Mouse (Mus musculus) heart, embryonic 16.5 days (tissue): ENCODE measurements at regions not wholly inside any gene's neighbourhood (a gene's known extent, or its start where the extent isn't known, plus 50 kb on each side); places are given as distances from the start of the nearest gene placed in this dataset.

Experiments
- ATAC-seq: fragments of 200-750 bp; cut with Nextera tagmentation; replicated peaks from 2 replicates; pipeline ENCODE4 v1.8.0; 2017; ENCODE audit warnings: moderate number of reproducible peaks; ENCODE audit not compliant: insufficient read depth, low FRiP score; ENCODE audit errors: extremely low read depth
- H3K27ac ChIP-seq: fragments of 300-500 bp; sonication (generic); 2 replicates; pipeline ENCODE4 v1.5.1; 2014; ENCODE audit warnings: mild to moderate bottlenecking, low read length, control low read depth, moderate library complexity
- H3K27me3 ChIP-seq: fragments of 300-500 bp; sonication (generic); 2 replicates; pipeline ENCODE4 v1.6.1; 2014; ENCODE audit warnings: low read length, mixed read lengths; ENCODE audit not compliant: control insufficient read depth, insufficient read depth
- H3K36me3 ChIP-seq: fragments of 300-500 bp; sonication (generic); 2 replicates; pipeline ENCODE4 v1.6.1; 2014; ENCODE audit not compliant: control insufficient read depth, insufficient read depth
- H3K4me1 ChIP-seq: fragments of 300-500 bp; sonication (generic); 2 replicates; pipeline ENCODE4 v1.6.1; 2014; ENCODE audit warnings: low read length, mixed read lengths; ENCODE audit not compliant: control insufficient read depth, insufficient read depth
- H3K4me2 ChIP-seq: fragments of 300-500 bp; sonication (generic); 2 replicates; pipeline ENCODE4 v1.6.1; 2014; ENCODE audit warnings: low read depth, mild to moderate bottlenecking, control low read depth, low read length
- H3K4me3 ChIP-seq: fragments of 300-500 bp; sonication (generic); 2 replicates; pipeline ENCODE4 v1.5.1; 2014; ENCODE audit warnings: mild to moderate bottlenecking, control low read depth, low read length
- H3K9ac ChIP-seq: fragments of 300-500 bp; sonication (generic); 2 replicates; pipeline ENCODE4 v1.6.1; 2014; ENCODE audit warnings: low read length, control low read depth
- H3K9me3 ChIP-seq: fragments of 300-500 bp; sonication (generic); replicated peaks from 2 replicates; pipeline ENCODE4 v1.6.1; 2016; ENCODE audit warnings: low read length; ENCODE audit not compliant: control insufficient read depth
- WGBS: fragments of 180-500 bp; shearing (Covaris S2); extraction: QIAGEN DNeasy Blood & Tissue Kit; methylation state at CpG from one replicate; pipeline ENCODE4 v1.1.7; 2014; 5-methylcytosine and 5-hydroxymethylcytosine counted together

DNA sequence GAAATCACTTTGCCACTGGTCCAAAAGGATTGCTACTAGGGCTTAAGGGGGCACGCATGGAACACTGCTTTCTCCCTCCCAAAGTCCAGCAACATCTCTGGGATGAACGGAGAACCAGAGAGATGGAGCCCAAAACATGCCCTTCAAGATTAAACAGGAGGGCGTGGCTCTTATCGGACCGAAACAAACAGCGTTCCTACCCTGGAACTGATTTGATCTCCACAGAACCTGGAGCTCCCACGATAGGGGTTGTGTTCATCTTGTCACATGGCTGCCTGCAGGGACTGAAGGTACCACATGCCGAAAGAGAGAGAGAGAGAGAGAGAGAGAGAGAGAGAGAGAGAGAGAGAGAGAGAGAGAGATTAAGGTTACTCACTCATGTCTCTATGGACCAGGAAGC lies 120.7 kb downstream of the Gm4791 start:
- Histone ChIP-seq H3K4me3 (no peak overlapping the region), H3K4me2 (no peak overlapping the region), H3K4me1 (no peaks in the 10 kb centered on the region), H3K27ac (no peak overlapping the region), H3K9ac (no peak overlapping the region), H3K9me3 (no peaks in the 10 kb centered on the region), H3K36me3 (no peaks in the 10 kb centered on the region), H3K27me3 (no peaks in the 10 kb centered on the region; the same call in 1 of the 2 replicates)
- 77% methylated on average over 8 of the region's 8 CpGs for WGBS
- ATAC-seq: no peak

DNA sequence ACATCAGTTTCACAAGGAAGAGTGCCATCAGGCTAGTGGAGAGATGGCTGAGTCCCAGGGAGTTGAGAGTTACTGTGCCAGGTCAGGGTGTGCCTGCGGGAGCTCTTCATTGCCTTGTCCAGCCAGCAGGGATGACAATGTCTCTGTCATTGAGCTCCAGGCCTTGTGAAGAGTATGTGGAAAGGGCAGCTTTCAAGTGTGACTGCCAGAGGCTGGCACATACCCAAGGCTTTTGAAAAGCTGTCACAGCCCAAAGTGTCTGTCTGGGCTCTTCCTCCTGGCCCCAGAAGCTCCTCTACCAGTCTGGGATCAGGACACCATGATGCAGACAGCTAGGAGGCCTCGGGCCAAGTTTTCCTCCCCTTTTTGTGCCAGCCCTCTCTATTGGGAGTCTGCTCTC lies 124.6 kb downstream of the Gm4791 start:
- no peaks in the 10 kb centered on the region for H3K4me1 ChIP-seq
- H3K36me3 ChIP-seq: no peaks in the 10 kb centered on the region
- H3K4me2 ChIP-seq: no peak overlapping the region
- no peaks in the 10 kb centered on the region for H3K9me3 ChIP-seq
- H3K27ac ChIP-seq: no peak overlapping the region
- H3K9ac ChIP-seq: no peak overlapping the region
- ATAC-seq: no peak
- no peaks in the 10 kb centered on the region; the same call in none of the 2 replicates for H3K27me3 ChIP-seq
- 77% methylated on average over 2 of the region's 2 CpGs for whole genome bisulfite sequencing
- H3K4me3 ChIP-seq: no peak overlapping the region

DNA sequence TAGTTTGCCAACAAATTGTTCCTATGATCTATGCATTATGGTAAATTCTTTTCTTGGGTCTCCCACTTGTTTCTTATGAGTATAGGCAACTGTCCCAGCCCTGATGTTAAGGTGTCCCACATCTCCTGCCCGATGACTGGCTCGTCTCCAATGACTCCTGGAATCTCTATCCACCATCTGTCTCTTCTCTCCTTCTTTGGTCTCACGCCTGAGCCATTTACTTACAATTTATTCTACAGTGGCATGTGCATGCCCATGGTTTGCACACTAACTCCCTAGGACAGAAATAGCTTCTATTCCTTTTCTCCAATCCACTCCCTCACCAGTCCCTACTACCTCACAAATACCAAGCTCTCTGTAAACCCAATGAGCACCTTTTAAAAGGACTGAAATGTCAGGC lies 127.0 kb downstream of the Gm4791 start:
- WGBS: 86% methylated on average over 3 of the region's 3 CpGs
- no peak overlapping the region for H3K27ac ChIP-seq
- no peak for ATAC-seq
- no peaks in the 10 kb centered on the region for H3K36me3 ChIP-seq
- no peaks in the 10 kb centered on the region; the same call in none of the 2 replicates for H3K27me3 ChIP-seq
- H3K4me1 ChIP-seq: no peaks in the 10 kb centered on the region
- H3K4me2 ChIP-seq: no peak overlapping the region
- H3K9ac ChIP-seq: no peak overlapping the region
- H3K9me3 ChIP-seq: no peaks in the 10 kb centered on the region
- H3K4me3 ChIP-seq: no peak overlapping the region

- ATAC-seq: no peak
- no peak overlapping the region for H3K27ac ChIP-seq
- H3K4me1 ChIP-seq: no peaks in the 10 kb centered on the region
- no peaks in the 10 kb centered on the region for H3K36me3 ChIP-seq
- no peak overlapping the region for H3K4me2 ChIP-seq
- H3K27me3 ChIP-seq: no peaks in the 10 kb centered on the region; the same call in none of the 2 replicates
- no peak overlapping the region for H3K4me3 ChIP-seq
- H3K9ac ChIP-seq: no peak overlapping the region
- WGBS: 57% methylated on average over 2 of the region's 2 CpGs
- no peaks in the 10 kb centered on the region for H3K9me3 ChIP-seq
These were observed 127.7 kb downstream of the Gm4791 start for GRCm38 (mm10) chr9:47126236-47126635.

GRCm38 (mm10) chr9:47127756-47128424 lies 129.3 kb downstream of the Gm4791 start:
- H3K27me3 ChIP-seq: no peaks in the 10 kb centered on the region; the same call in none of the 2 replicates
- no peak overlapping the region for H3K9ac ChIP-seq
- H3K36me3 ChIP-seq: no peaks in the 10 kb centered on the region
- no peak overlapping the region for H3K4me3 ChIP-seq
- ATAC-seq: no peak
- H3K4me1 ChIP-seq: no peaks in the 10 kb centered on the region
- no peak overlapping the region for H3K27ac ChIP-seq
- no peaks in the 10 kb centered on the region for H3K9me3 ChIP-seq
- no peak overlapping the region for H3K4me2 ChIP-seq
- 74% methylated on average over 11 of the region's 11 CpGs for WGBS

DNA sequence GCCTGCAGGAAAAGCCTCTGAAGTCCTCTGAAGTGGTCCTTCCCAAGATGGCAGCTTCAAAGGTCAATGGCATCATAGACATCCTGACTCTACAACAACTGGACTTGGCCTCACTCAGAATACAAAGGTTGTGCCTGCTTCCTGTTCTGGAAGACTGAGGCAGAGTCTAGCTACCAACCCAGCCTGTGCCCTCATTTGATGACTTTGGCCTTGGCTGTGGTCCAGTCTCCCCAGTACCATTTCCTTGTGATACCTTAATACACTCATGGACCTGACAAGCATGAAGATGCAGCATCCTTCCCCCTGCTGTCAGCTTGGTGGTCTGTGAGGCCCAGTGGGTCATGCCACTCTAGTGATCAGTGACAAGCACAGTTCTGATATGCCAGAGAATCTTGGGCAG lies 130.6 kb downstream of the Gm4791 start:
- ATAC-seq: no peak
- Histone ChIP-seq H3K4me3 (no peak overlapping the region), H3K4me2 (no peak overlapping the region), H3K27me3 (no peaks in the 10 kb centered on the region; the same call in none of the 2 replicates), H3K9ac (no peak overlapping the region), H3K4me1 (no peaks in the 10 kb centered on the region), H3K9me3 (no peaks in the 10 kb centered on the region), H3K36me3 (no peaks in the 10 kb centered on the region), H3K27ac (no peak overlapping the region)

GRCm38 (mm10) chr9:47133454-47133853 lies 134.9 kb downstream of the Gm4791 start:
- Histone ChIP-seq H3K27me3 (no peaks in the 10 kb centered on the region; the same call in 1 of the 2 replicates), H3K27ac (no peak overlapping the region), H3K9me3 (no peaks in the 10 kb centered on the region), H3K4me3 (no peak overlapping the region), H3K9ac (no peak overlapping the region), H3K36me3 (no peaks in the 10 kb centered on the region), H3K4me2 (no peak overlapping the region), H3K4me1 (no peaks in the 10 kb centered on the region)
- ATAC-seq: no peak
- WGBS: 75% methylated on average over 5 of the region's 5 CpGs

GRCm38 (mm10) chr9:47133873-47134272 lies 135.3 kb downstream of the Gm4791 start:
- WGBS: 31% methylated on average over 8 of the region's 8 CpGs
- no peak overlapping the region for H3K4me3 ChIP-seq
- H3K4me1 ChIP-seq: no peaks in the 10 kb centered on the region
- no peaks in the 10 kb centered on the region for H3K36me3 ChIP-seq
- ATAC-seq: no peak
- no peaks in the 10 kb centered on the region for H3K9me3 ChIP-seq
- no peak overlapping the region for H3K9ac ChIP-seq
- no peak overlapping the region for H3K4me2 ChIP-seq
- no peaks in the 10 kb centered on the region; the same call in 1 of the 2 replicates for H3K27me3 ChIP-seq
- no peak overlapping the region for H3K27ac ChIP-seq

DNA sequence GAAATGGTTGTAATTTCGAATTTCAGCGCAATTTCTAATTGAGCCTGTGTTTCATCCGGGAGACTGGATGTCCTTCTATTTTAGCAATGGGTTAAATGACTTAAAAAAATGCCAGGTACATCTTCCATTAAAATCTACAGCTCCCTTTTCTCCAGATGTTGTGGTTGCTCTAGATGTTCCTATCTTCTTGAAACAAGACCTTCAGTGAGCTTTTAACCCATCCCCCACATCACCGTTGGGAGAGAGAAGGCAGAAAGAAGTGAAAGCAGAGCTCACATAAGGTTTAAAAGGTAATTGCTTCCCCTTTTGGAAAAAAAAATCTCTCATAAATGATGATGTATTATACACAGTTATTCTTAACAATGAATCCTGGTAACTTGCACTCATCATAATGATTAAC lies 135.9 kb downstream of the Gm4791 start:
- H3K9me3 ChIP-seq: no peaks in the 10 kb centered on the region
- no peak overlapping the region for H3K4me3 ChIP-seq
- H3K4me1 ChIP-seq: no peaks in the 10 kb centered on the region
- H3K27ac ChIP-seq: no peak overlapping the region
- H3K27me3 ChIP-seq: no peaks in the 10 kb centered on the region; the same call in 1 of the 2 replicates
- no peak overlapping the region for H3K4me2 ChIP-seq
- 68% methylated on average over 4 of the region's 4 CpGs for WGBS
- no peaks in the 10 kb centered on the region for H3K36me3 ChIP-seq
- H3K9ac ChIP-seq: no peak overlapping the region
- no peak for ATAC-seq
